Mouse (Mus musculus) neural tube, embryonic 12.5 days (tissue): ENCODE data around the gene Kcnh4. TPM values are rescaled to one million over a fixed set of nuclear protein-coding genes. Genes with fewer than 3 reads are reported as not detected.

ENCODE experiments used
- ATAC-seq: fragments of 200-750 bp; cut with Nextera tagmentation; 2 replicates; pipeline ENCODE4 v1.8.0; 2017; ENCODE audit warnings: low read depth, mild to moderate bottlenecking, moderate TSS enrichment, moderate library complexity; ENCODE audit not compliant: low FRiP score
- H3K27ac ChIP-seq: fragments of 300-500 bp; sonication (generic); 2 replicates; pipeline ENCODE4 v1.5.1; 2016
- H3K27me3 ChIP-seq: fragments of 300-500 bp; sonication (generic); replicated peaks from 2 replicates; pipeline ENCODE4 v1.6.1; 2016; ENCODE audit warnings: mild to moderate bottlenecking
- H3K36me3 ChIP-seq: fragments of 300-500 bp; sonication (generic); 2 replicates; pipeline ENCODE4 v1.6.1; 2016; ENCODE audit warnings: mild to moderate bottlenecking
- H3K4me1 ChIP-seq: fragments of 300-500 bp; sonication (generic); 2 replicates; pipeline ENCODE4 v1.6.1; 2016
- H3K4me2 ChIP-seq: fragments of 300-500 bp; sonication (generic); replicated peaks from 2 replicates; pipeline ENCODE4 v1.6.1; 2016; ENCODE audit warnings: mild to moderate bottlenecking
- H3K4me3 ChIP-seq: fragments of 300-500 bp; sonication (generic); 2 replicates; pipeline ENCODE4 v1.5.1; 2016
- H3K9ac ChIP-seq: fragments of 300-500 bp; sonication (generic); 2 replicates; pipeline ENCODE4 v1.6.1; 2016; ENCODE audit warnings: mild to moderate bottlenecking
- H3K9me3 ChIP-seq: fragments of 300-500 bp; sonication (generic); 2 replicates; pipeline ENCODE4 v1.6.1; 2016; ENCODE audit warnings: mild to moderate bottlenecking
- WGBS: fragments of 180-500 bp; shearing (Covaris S2); methylation state at CpG from one replicate; pipeline ENCODE4 v1.1.7; 2016; 5-methylcytosine and 5-hydroxymethylcytosine counted together
- polyA plus RNA-seq: library from polyadenylated mRNA; unstranded; fragments of >200 nt; fragmentation: Nextera tagmentation; extraction: Ambion mirVana; gene quantifications from 2 replicates; pipeline ENCODE4 v1.2.1, GENCODE M21; 2016

Kcnh4 gene
- polyA plus RNA-seq, 1 experiment from 2014 or later = 4.4 TPM

DNA sequence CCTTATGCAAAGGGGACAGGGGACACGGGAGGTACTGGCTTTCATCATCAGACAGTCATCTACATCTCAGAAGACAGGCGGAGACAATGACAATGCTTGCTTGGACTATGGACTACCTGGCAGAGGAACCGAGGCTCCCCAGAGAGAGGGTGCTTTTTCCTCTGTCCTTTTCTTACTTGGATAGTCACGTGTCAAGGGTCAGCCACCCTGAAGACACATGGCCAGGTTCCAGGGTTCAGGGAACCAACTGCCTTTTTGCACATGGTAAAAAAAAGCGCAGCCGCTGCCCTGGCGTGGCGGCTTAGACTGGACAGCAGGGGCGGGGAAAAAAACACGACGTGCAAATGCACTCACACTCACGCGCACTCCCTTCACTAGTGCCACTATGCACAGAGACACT is 22.8 kb upstream of the Kcnh4 start:
- Histone ChIP-seq H3K4me1 (no peaks in the 10 kb centered on the region), H3K27ac (no peak overlapping the region), H3K36me3 (peaks cover 27% of the 10 kb centered on the region), H3K4me2 (no peak overlapping the region), H3K9me3 (no peaks in the 10 kb centered on the region), H3K27me3 (no peaks in the 10 kb centered on the region), H3K9ac (no peak overlapping the region), H3K4me3 (no peak overlapping the region)
- 88% methylated on average over 13 of the region's 13 CpGs for WGBS
- ATAC-seq = no peak

- no peak overlapping the region for H3K4me3 ChIP-seq
- H3K4me2 ChIP-seq = no peak overlapping the region
- H3K9me3 ChIP-seq = no peaks in the 10 kb centered on the region
- H3K27me3 ChIP-seq = no peaks in the 10 kb centered on the region
- no peaks in the 10 kb centered on the region for H3K4me1 ChIP-seq
- peaks cover 26% of the 10 kb centered on the region for H3K36me3 ChIP-seq
- H3K9ac ChIP-seq = no peak overlapping the region
- ATAC-seq = no peak
- WGBS = 94% methylated on average over 15 of the region's 15 CpGs
- no peak overlapping the region for H3K27ac ChIP-seq
Measured at GRCm38 (mm10) chr11:100781763-100782475, 22.2 kb upstream of the Kcnh4 start.

- Histone ChIP-seq H3K27ac (no peak overlapping the region), H3K4me1 (no peaks in the 10 kb centered on the region), H3K9ac (no peak overlapping the region), H3K36me3 (peaks cover 24% of the 10 kb centered on the region), H3K27me3 (no peaks in the 10 kb centered on the region), H3K4me2 (no peak overlapping the region), H3K9me3 (no peaks in the 10 kb centered on the region), H3K4me3 (no peak overlapping the region)
- WGBS = 79% methylated on average over 8 of the region's 8 CpGs
- no peak for ATAC-seq
Measured at GRCm38 (mm10) chr11:100780247-100780646, 20.5 kb upstream of the Kcnh4 start.

GRCm38 (mm10) chr11:100778069-100778468 is 18.3 kb upstream of the Kcnh4 start:
- no peak for ATAC-seq
- Histone ChIP-seq H3K4me2 (no peak overlapping the region), H3K4me1 (no peaks in the 10 kb centered on the region), H3K27ac (no peak overlapping the region), H3K9me3 (no peaks in the 10 kb centered on the region), H3K4me3 (no peak overlapping the region), H3K9ac (no peak overlapping the region), H3K36me3 (peaks cover 19% of the 10 kb centered on the region), H3K27me3 (no peaks in the 10 kb centered on the region)
- WGBS = 75% methylated on average over 3 of the region's 3 CpGs

- no peak overlapping the region for H3K4me3 ChIP-seq
- H3K9ac ChIP-seq = no peak overlapping the region
- no peak overlapping the region for H3K4me2 ChIP-seq
- WGBS = 85% methylated on average over 10 of the region's 10 CpGs
- H3K27me3 ChIP-seq = no peaks in the 10 kb centered on the region
- no peak for ATAC-seq
- no peaks in the 10 kb centered on the region for H3K9me3 ChIP-seq
- H3K4me1 ChIP-seq = no peaks in the 10 kb centered on the region
- peaks cover 3% of the 10 kb centered on the region; the same call in 1 of the 2 replicates for H3K36me3 ChIP-seq
- H3K27ac ChIP-seq = no peak overlapping the region
Measured at GRCm38 (mm10) chr11:100775921-100776320, 16.2 kb upstream of the Kcnh4 start.

DNA sequence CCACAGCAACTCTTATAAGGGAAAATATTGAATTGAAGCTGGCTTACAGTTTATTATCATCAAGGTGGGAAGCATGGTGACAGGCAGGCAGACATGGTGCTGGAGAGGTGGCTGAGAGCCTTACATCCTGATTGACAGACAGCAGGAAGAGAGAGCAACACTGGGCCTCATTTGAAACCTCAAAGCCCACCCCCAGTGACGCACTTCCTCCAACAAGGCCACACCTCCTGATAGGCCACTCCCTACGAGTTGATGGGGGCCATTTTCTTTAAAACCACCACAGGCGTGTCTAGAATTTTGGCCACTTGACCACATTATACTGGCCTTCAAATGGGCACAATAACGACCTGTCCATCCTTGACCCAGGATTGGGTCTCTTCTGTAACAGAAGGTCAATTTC is 14.5 kb upstream of the Kcnh4 start:
- no peak overlapping the region for H3K9ac ChIP-seq
- 0 out of 2 replicates have a peak, but pooled peaks cover 3% of the 10 kb centered on the region for H3K4me1 ChIP-seq
- no peak overlapping the region for H3K27ac ChIP-seq
- ATAC-seq = no peak
- no peaks in the 10 kb centered on the region for H3K27me3 ChIP-seq
- peaks cover 2% of the 10 kb centered on the region; the same call in 1 of the 2 replicates for H3K36me3 ChIP-seq
- H3K4me2 ChIP-seq = no peak overlapping the region
- WGBS = 80% methylated on average over 4 of the region's 4 CpGs
- H3K9me3 ChIP-seq = no peaks in the 10 kb centered on the region
- no peak overlapping the region for H3K4me3 ChIP-seq

DNA sequence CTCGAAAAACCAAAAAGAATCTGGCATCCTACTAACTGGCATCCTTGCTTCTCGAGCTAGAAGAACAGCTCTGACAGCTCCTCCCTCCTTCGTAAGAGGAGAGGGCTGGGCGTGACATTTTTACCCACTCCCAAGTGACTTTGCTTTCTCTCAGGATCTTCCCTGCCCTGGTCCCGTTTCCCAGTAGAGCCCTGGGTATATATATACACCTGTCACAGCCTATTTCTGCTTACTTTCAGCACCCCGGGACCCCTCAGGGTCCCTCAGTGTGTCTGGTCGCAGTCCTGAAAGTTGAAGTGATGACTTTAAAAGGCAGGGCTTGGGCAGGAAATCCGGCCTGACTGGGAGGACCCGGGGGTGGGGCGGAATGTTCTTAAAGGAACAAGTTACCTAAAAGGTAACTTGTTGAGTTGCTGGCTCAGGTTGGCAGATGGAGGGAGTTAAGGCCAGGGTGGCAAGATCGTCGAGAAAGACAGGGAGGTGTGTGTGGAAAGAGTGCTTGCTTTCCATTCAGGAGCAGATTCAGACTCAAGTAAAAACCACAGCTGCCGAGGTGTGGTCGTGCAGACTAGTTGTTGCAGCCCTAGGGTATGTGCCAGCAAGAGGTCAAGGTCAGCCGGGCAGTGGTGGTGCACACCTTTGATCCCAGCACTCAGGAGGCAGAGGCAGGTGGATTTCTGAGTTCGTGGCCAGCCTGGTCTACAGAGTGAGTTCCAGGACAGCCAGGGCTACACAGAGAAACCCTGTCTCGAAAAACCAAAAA is 11.1 kb upstream of the Kcnh4 start, which contains the start of gene Ghdc:
Ghdc (minus strand) TSS at position 312 of the 763 bp plus-strand sequence.
- no peaks in the 10 kb centered on the region for H3K36me3 ChIP-seq
- H3K9me3 ChIP-seq = no peaks in the 10 kb centered on the region
- H3K4me3 ChIP-seq = peak within 1 kb of the TSS; percentile 41
- no peaks in the 10 kb centered on the region for H3K27me3 ChIP-seq
- no peak within 1 kb of the TSS for H3K27ac ChIP-seq
- 0 out of 2 replicates have a peak, but pooled peaks cover 3% of the 10 kb centered on the region for H3K4me1 ChIP-seq
- 0 out of 2 replicates have a peak within 1 kb of the TSS, but pooled peaks have one; percentile 33 for H3K9ac ChIP-seq
- WGBS = 23% methylated on average over 17 of the region's 17 CpGs
- no peak for ATAC-seq
- peak within 1 kb of the TSS; percentile 60 for H3K4me2 ChIP-seq

GRCm38 (mm10) chr11:100769980-100770379 is 10.2 kb upstream of the Kcnh4 start:
- Histone ChIP-seq H3K4me1 (0 out of 2 replicates have a peak, but pooled peaks cover 3% of the 10 kb centered on the region), H3K27me3 (no peaks in the 10 kb centered on the region), H3K9me3 (no peaks in the 10 kb centered on the region), H3K4me2 (peak overlapping the region; percentile 60), H3K4me3 (no peak overlapping the region), H3K36me3 (no peaks in the 10 kb centered on the region), H3K27ac (no peak overlapping the region), H3K9ac (0 out of 2 replicates have a peak overlapping the region, but pooled peaks have one; percentile 33)
- WGBS = 66% methylated on average over 6 of the region's 6 CpGs
- no peak for ATAC-seq

DNA sequence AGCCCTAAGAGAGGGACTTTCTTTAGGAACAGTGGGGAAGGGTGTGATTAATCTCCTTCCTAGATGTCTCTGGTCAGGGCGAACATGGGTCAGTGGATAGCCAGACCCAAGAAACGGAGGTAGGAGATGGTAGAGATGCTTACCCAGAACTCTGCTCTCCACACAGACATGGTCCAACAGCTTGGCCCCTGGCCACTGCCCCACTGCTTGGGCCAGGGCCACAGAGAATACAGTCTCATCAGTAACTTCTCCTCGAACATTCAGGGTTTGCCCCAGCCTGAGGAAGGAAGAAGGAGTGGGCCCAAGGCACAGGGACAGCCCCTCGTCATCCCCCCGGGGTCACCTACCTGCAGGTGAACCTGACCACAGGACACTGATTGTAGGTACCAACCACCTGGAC is 8.1 kb upstream of the Kcnh4 start:
- no peak for ATAC-seq
- H3K9me3 ChIP-seq = no peaks in the 10 kb centered on the region
- H3K27me3 ChIP-seq = no peaks in the 10 kb centered on the region
- no peak overlapping the region for H3K4me3 ChIP-seq
- no peak overlapping the region for H3K27ac ChIP-seq
- 0 out of 2 replicates have a peak, but pooled peaks cover 3% of the 10 kb centered on the region for H3K4me1 ChIP-seq
- H3K9ac ChIP-seq = no peak overlapping the region
- H3K36me3 ChIP-seq = no peaks in the 10 kb centered on the region
- WGBS = 88% methylated on average over 5 of the region's 5 CpGs
- H3K4me2 ChIP-seq = no peak overlapping the region

- ATAC-seq = no peak
- H3K9ac ChIP-seq = no peak overlapping the region
- no peak overlapping the region for H3K4me2 ChIP-seq
- no peak overlapping the region for H3K27ac ChIP-seq
- no peaks in the 10 kb centered on the region for H3K9me3 ChIP-seq
- H3K4me1 ChIP-seq = peaks cover 8% of the 10 kb centered on the region; the same call in 1 of the 2 replicates
- 0 out of 2 replicates have a peak, but pooled peaks cover 9% of the 10 kb centered on the region for H3K27me3 ChIP-seq
- WGBS = 85% methylated on average over 9 of the region's 9 CpGs
- no peaks in the 10 kb centered on the region for H3K36me3 ChIP-seq
- no peak overlapping the region for H3K4me3 ChIP-seq
Measured at GRCm38 (mm10) chr11:100766726-100767125, 7.0 kb upstream of the Kcnh4 start.

GRCm38 (mm10) chr11:100762831-100763230 is 3.1 kb upstream of the Kcnh4 start, which contains the start of gene Hcrt:
Gene Hcrt (minus strand): TSS chr11:100762931.
- H3K4me3 ChIP-seq = peak within 1 kb of the TSS; percentile 38
- H3K27ac ChIP-seq = no peak within 1 kb of the TSS
- H3K4me2 ChIP-seq = peak within 1 kb of the TSS; percentile 73
- H3K4me1 ChIP-seq = peaks cover 14% of the 10 kb centered on the region
- peak within 1 kb of the TSS; percentile 53; the same call in 1 of the 2 replicates for H3K9ac ChIP-seq
- WGBS = 86% methylated on average over 7 of the region's 7 CpGs
- H3K27me3 ChIP-seq = peaks cover 35% of the 10 kb centered on the region
- H3K9me3 ChIP-seq = no peaks in the 10 kb centered on the region
- ATAC-seq = no peak
- no peaks in the 10 kb centered on the region for H3K36me3 ChIP-seq

GRCm38 (mm10) chr11:100761547-100762045 is 1.9 kb upstream of the Kcnh4 start:
- WGBS = under 1% methylated on average over 27 of the region's 27 CpGs
- Histone ChIP-seq H3K27ac (no peak overlapping the region), H3K36me3 (no peaks in the 10 kb centered on the region; the same call in 1 of the 2 replicates), H3K9me3 (no peaks in the 10 kb centered on the region), H3K4me2 (peak overlapping the region; percentile 73), H3K9ac (peak overlapping the region; percentile 53; the same call in 1 of the 2 replicates), H3K4me3 (peak overlapping the region; percentile 38), H3K27me3 (peaks cover 35% of the 10 kb centered on the region), H3K4me1 (peaks cover 14% of the 10 kb centered on the region)
- peak; percentile 70 for ATAC-seq
